Comparison of ENCODE assay signal across 28 mouse cellular contexts in genomic region chr4:69523112-69523511, GRCm38 (mm10).
"Had no signal": no experiment of that assay in that cellular context is flagged by ENCODE, and none has a peak within 500 bp of the region (broad histone marks: within the 10 kb centered on the region; RNA-seq: fewer than 3 reads in every experiment).

No protein-coding gene starts in this region.

- H3K9ac ChIP-seq: embryonic facial prominence, embryonic 12.5 days; embryonic facial prominence, embryonic 13.5 days; embryonic facial prominence, embryonic 15.5 days; forebrain, embryonic 12.5 days; forebrain, embryonic 13.5 days; forebrain, embryonic 15.5 days; forebrain, postnatal 0 days had no signal

- DNase-seq: cerebellum, adult 18-20 months; cerebellum, adult 2 months; cerebellum, adult 8-10 months; cerebellum, adult 9-10 months; cerebellum, adult 9-11 months; cerebellum, postnatal 10 days; cerebellum, postnatal 14 days; cerebellum, postnatal 25 days; cerebellum, postnatal 36 days; embryo, embryonic 11 days; forebrain, postnatal 0 days; gastrocnemius, adult 2 months; gastrocnemius, postnatal 10 days; gastrocnemius, postnatal 14 days; gastrocnemius, postnatal 25 days; gastrocnemius, postnatal 36 days; heart, adult 11 months had no signal

- H3K27ac ChIP-seq: embryonic facial prominence, embryonic 10.5 days; embryonic facial prominence, embryonic 12.5 days; embryonic facial prominence, embryonic 13.5 days; embryonic facial prominence, embryonic 15.5 days; forebrain, embryonic 10.5 days; forebrain, embryonic 12.5 days; forebrain, embryonic 13.5 days; forebrain, embryonic 15.5 days; gastrocnemius, adult 2 months had no signal

- H3K27me3 ChIP-seq: embryonic facial prominence, embryonic 12.5 days; embryonic facial prominence, embryonic 13.5 days; embryonic facial prominence, embryonic 15.5 days; forebrain, embryonic 12.5 days; forebrain, embryonic 13.5 days; forebrain, embryonic 15.5 days had no signal

- H3K36me3 ChIP-seq: embryonic facial prominence, embryonic 10.5 days; embryonic facial prominence, embryonic 12.5 days; embryonic facial prominence, embryonic 13.5 days; embryonic facial prominence, embryonic 15.5 days; forebrain, embryonic 10.5 days; forebrain, embryonic 12.5 days; forebrain, embryonic 15.5 days had no signal

- H3K4me2 ChIP-seq: embryonic facial prominence, embryonic 12.5 days; embryonic facial prominence, embryonic 13.5 days; embryonic facial prominence, embryonic 15.5 days; forebrain, embryonic 12.5 days; forebrain, embryonic 13.5 days; forebrain, embryonic 15.5 days had no signal

- H3K9me3 ChIP-seq: embryonic facial prominence, embryonic 10.5 days; embryonic facial prominence, embryonic 12.5 days; embryonic facial prominence, embryonic 13.5 days; embryonic facial prominence, embryonic 15.5 days; forebrain, embryonic 10.5 days; forebrain, embryonic 12.5 days; forebrain, embryonic 13.5 days; forebrain, embryonic 15.5 days had no signal

- H3K4me1 ChIP-seq: embryonic facial prominence, embryonic 10.5 days; embryonic facial prominence, embryonic 12.5 days; embryonic facial prominence, embryonic 13.5 days; embryonic facial prominence, embryonic 15.5 days; forebrain, embryonic 10.5 days; forebrain, embryonic 12.5 days; forebrain, embryonic 13.5 days; forebrain, embryonic 15.5 days had no signal

- ATAC-seq: forebrain, embryonic 13.5 days; forebrain, embryonic 14.5 days; forebrain, embryonic 15.5 days; forebrain, embryonic 16.5 days; forebrain, postnatal 0 days had no signal

- H3K4me3 ChIP-seq: embryonic facial prominence, embryonic 10.5 days; embryonic facial prominence, embryonic 12.5 days; embryonic facial prominence, embryonic 13.5 days; embryonic facial prominence, embryonic 15.5 days; erythroblast, embryonic 14.5 days; forebrain, embryonic 10.5 days; forebrain, embryonic 12.5 days; forebrain, embryonic 13.5 days; forebrain, embryonic 15.5 days; gastrocnemius, adult 2 months had no signal
